Mouse (Mus musculus): ENCODE data around the gene Trpv5. TPM values are rescaled to one million over a fixed set of nuclear protein-coding genes. Genes with fewer than 3 reads are reported as not detected.

The Trpv5 gene
- polyA plus RNA-seq, 1 experiment: not detected

GRCm38 (mm10) chr6:41646672-41647071 lies 33.9 kb downstream of the Trpv5 start:
- no peak for TF ChIP-seq TAL1 (IDR thresholded peaks at IDR 0.05; ENCODE audit: low read length)
- no peak for TF ChIP-seq GATA1 (IDR thresholded peaks at IDR 0.05; ENCODE audit: low read length)
- Histone ChIP-seq H3K9me3 (ENCODE audit: control insufficient read depth, low read length) (no peaks in the 10 kb centered on the region), H3K4me1 (ENCODE audit: control insufficient read depth) (no peaks in the 10 kb centered on the region), H3K4me3 (replicated peaks) (no peak overlapping the region), H3K27me3 (ENCODE audit: control insufficient read depth) (no peaks in the 10 kb centered on the region), H3K36me3 (ENCODE audit: control insufficient read depth) (no peaks in the 10 kb centered on the region)

GRCm38 (mm10) chr6:41646220-41646619 lies 34.3 kb downstream of the Trpv5 start:
- no peaks in the 10 kb centered on the region for H3K36me3 ChIP-seq (ENCODE audit: control insufficient read depth)
- TF ChIP-seq GATA1 (IDR thresholded peaks at IDR 0.05; ENCODE audit: low read length) (no peak), TAL1 (IDR thresholded peaks at IDR 0.05; ENCODE audit: low read length) (no peak)
- H3K4me1 ChIP-seq (ENCODE audit: control insufficient read depth): no peaks in the 10 kb centered on the region
- H3K27me3 ChIP-seq (ENCODE audit: control insufficient read depth): no peaks in the 10 kb centered on the region
- no peak overlapping the region for H3K4me3 ChIP-seq (replicated peaks)
- no peaks in the 10 kb centered on the region for H3K9me3 ChIP-seq (ENCODE audit: control insufficient read depth, low read length)

- Histone ChIP-seq H3K9me3 (ENCODE audit: control insufficient read depth, low read length) (no peaks in the 10 kb centered on the region), H3K27me3 (ENCODE audit: control insufficient read depth) (no peaks in the 10 kb centered on the region), H3K36me3 (ENCODE audit: control insufficient read depth) (no peaks in the 10 kb centered on the region), H3K4me3 (replicated peaks) (no peak overlapping the region), H3K4me1 (ENCODE audit: control insufficient read depth) (no peaks in the 10 kb centered on the region)
- TF ChIP-seq GATA1 (IDR thresholded peaks at IDR 0.05; ENCODE audit: low read length) (no peak), TAL1 (IDR thresholded peaks at IDR 0.05; ENCODE audit: low read length) (no peak)
Observed at GRCm38 (mm10) chr6:41643227-41643626, 37.3 kb downstream of the Trpv5 start.

GRCm38 (mm10) chr6:41642765-41643164 lies 37.8 kb downstream of the Trpv5 start:
- Histone ChIP-seq H3K9me3 (ENCODE audit: control insufficient read depth, low read length) (no peaks in the 10 kb centered on the region), H3K27me3 (ENCODE audit: control insufficient read depth) (no peaks in the 10 kb centered on the region), H3K4me1 (ENCODE audit: control insufficient read depth) (no peaks in the 10 kb centered on the region), H3K36me3 (ENCODE audit: control insufficient read depth) (no peaks in the 10 kb centered on the region), H3K4me3 (replicated peaks) (no peak overlapping the region)
- no peak for TF ChIP-seq GATA1 (IDR thresholded peaks at IDR 0.05; ENCODE audit: low read length)
- no peak for TF ChIP-seq TAL1 (IDR thresholded peaks at IDR 0.05; ENCODE audit: low read length)

- H3K4me3 ChIP-seq (replicated peaks): no peak overlapping the region
- no peaks in the 10 kb centered on the region for H3K27me3 ChIP-seq (ENCODE audit: control insufficient read depth)
- no peaks in the 10 kb centered on the region for H3K9me3 ChIP-seq (ENCODE audit: control insufficient read depth, low read length)
- TF ChIP-seq GATA1 (IDR thresholded peaks at IDR 0.05; ENCODE audit: low read length) (no peak), TAL1 (IDR thresholded peaks at IDR 0.05; ENCODE audit: low read length) (no peak)
- no peaks in the 10 kb centered on the region for H3K36me3 ChIP-seq (ENCODE audit: control insufficient read depth)
- H3K4me1 ChIP-seq (ENCODE audit: control insufficient read depth): no peaks in the 10 kb centered on the region
Observed at GRCm38 (mm10) chr6:41641173-41641866, 39.2 kb downstream of the Trpv5 start.

GRCm38 (mm10) chr6:41640449-41640848 lies 40.1 kb downstream of the Trpv5 start:
- H3K4me3 ChIP-seq (replicated peaks): no peak overlapping the region
- H3K36me3 ChIP-seq (ENCODE audit: control insufficient read depth): no peaks in the 10 kb centered on the region
- H3K4me1 ChIP-seq (ENCODE audit: control insufficient read depth): no peaks in the 10 kb centered on the region
- no peak for TF ChIP-seq TAL1 (IDR thresholded peaks at IDR 0.05; ENCODE audit: low read length)
- TF ChIP-seq GATA1 (IDR thresholded peaks at IDR 0.05; ENCODE audit: low read length): no peak
- H3K9me3 ChIP-seq (ENCODE audit: control insufficient read depth, low read length): no peaks in the 10 kb centered on the region
- no peaks in the 10 kb centered on the region for H3K27me3 ChIP-seq (ENCODE audit: control insufficient read depth)

- TF ChIP-seq TAL1 (IDR thresholded peaks at IDR 0.05; ENCODE audit: low read length) (no peak), GATA1 (IDR thresholded peaks at IDR 0.05; ENCODE audit: low read length) (no peak)
- H3K4me1 ChIP-seq (ENCODE audit: control insufficient read depth): no peaks in the 10 kb centered on the region
- H3K4me3 ChIP-seq (replicated peaks): no peak overlapping the region
- H3K9me3 ChIP-seq (ENCODE audit: control insufficient read depth, low read length): no peaks in the 10 kb centered on the region
- no peaks in the 10 kb centered on the region for H3K36me3 ChIP-seq (ENCODE audit: control insufficient read depth)
- H3K27me3 ChIP-seq (ENCODE audit: control insufficient read depth): no peaks in the 10 kb centered on the region
Observed at GRCm38 (mm10) chr6:41637927-41638506, 42.6 kb downstream of the Trpv5 start.

GRCm38 (mm10) chr6:41637393-41637792 lies 43.2 kb downstream of the Trpv5 start:
- H3K36me3 ChIP-seq (ENCODE audit: control insufficient read depth): no peaks in the 10 kb centered on the region
- no peaks in the 10 kb centered on the region for H3K4me1 ChIP-seq (ENCODE audit: control insufficient read depth)
- no peaks in the 10 kb centered on the region for H3K9me3 ChIP-seq (ENCODE audit: control insufficient read depth, low read length)
- no peak for TF ChIP-seq GATA1 (IDR thresholded peaks at IDR 0.05; ENCODE audit: low read length)
- no peak for TF ChIP-seq TAL1 (IDR thresholded peaks at IDR 0.05; ENCODE audit: low read length)
- H3K27me3 ChIP-seq (ENCODE audit: control insufficient read depth): no peaks in the 10 kb centered on the region
- H3K4me3 ChIP-seq (replicated peaks): no peak overlapping the region

- H3K36me3 ChIP-seq (ENCODE audit: control insufficient read depth): no peaks in the 10 kb centered on the region
- TF ChIP-seq GATA1 (IDR thresholded peaks at IDR 0.05; ENCODE audit: low read length) (no peak), TAL1 (IDR thresholded peaks at IDR 0.05; ENCODE audit: low read length) (no peak)
- H3K9me3 ChIP-seq (ENCODE audit: control insufficient read depth, low read length): no peaks in the 10 kb centered on the region
- H3K27me3 ChIP-seq (ENCODE audit: control insufficient read depth): no peaks in the 10 kb centered on the region
- H3K4me1 ChIP-seq (ENCODE audit: control insufficient read depth): no peaks in the 10 kb centered on the region
- no peak within 1 kb of the TSS for H3K4me3 ChIP-seq (replicated peaks)
Observed at GRCm38 (mm10) chr6:41636178-41636577, 44.4 kb downstream of the Trpv5 start, which contains the start of gene Trpv6. Gene Trpv6 (minus strand): TSS chr6:41636405.

Measured in erythroblast, embryonic 14.5 days (primary cell).